In genomic region chr3:87546291-87546721, GRCm38 (mm10) we compare ENCODE assay signal across 12 mouse cellular contexts. TPM values are rescaled to one million over a fixed set of nuclear protein-coding genes. Genes with fewer than 3 reads are reported as not detected.
DNase-seq lines count a peak whose midpoint lies in the region; ATAC-seq lines count a peak whose summit lies in the region.
"Had no signal": no experiment of that assay in that cellular context is flagged by ENCODE, and none has a peak within 500 bp of the region (broad histone marks: within the 10 kb centered on the region; RNA-seq: fewer than 3 reads in every experiment).

No protein-coding gene starts in this region.

- peak; percentile 36 for DNase-seq in layer of hippocampus, adult 11-12 months (ENCODE audit: low spot score)
- DNase-seq in layer of hippocampus, adult 9-10 months (ENCODE audit: low spot score) = no peak
- DNase-seq in Muller cell, postnatal 12 days (ENCODE audit: inconsistent ontology term) = peak; percentile 85
- peak; percentile 30 to 40 for DNase-seq in frontal cortex, postnatal 25 days (ENCODE audit: low spot score in 2 of 2)
- peak; percentile 54 to 83 for DNase-seq in left cerebral cortex, adult 9 months (ENCODE audit: low spot score in 2 of 2)
- DNase-seq in thymus, adult 18-20 months = no peak
- DNase-seq: adrenal gland, postnatal 25 days; gastrocnemius, postnatal 36 days; kidney, adult 8-10 months had no signal

- no peak for ATAC-seq in erythroid progenitor cell, adult 5-6 weeks (replicated peaks; ENCODE audit: low FRiP score, poor library complexity, severe bottlenecking)
- ATAC-seq: forebrain, embryonic 16.5 days; lung, postnatal 0 days had no signal

RNA-seq across cellular contexts. Expression of gene Etv3, which starts 21.1 kb away (rescaled TPM):
- 3.2 and 4.6 TPM in 2 replicates for total RNA-seq in erythroid progenitor cell, adult 5-6 weeks (2015; ENCODE audit: low replicate concordance)
- 1.1 and 4.5 TPM in 2 replicates for total RNA-seq in erythroid progenitor cell, adult 5-6 weeks (2017; ENCODE audit: low replicate concordance)

Comparison
In these comparisons a context has a peak if more than half of its experiments do, and no peak if none do; other contexts are left out.
1. DNase-seq: peak in layer of hippocampus, adult 11-12 months (single experiment), Muller cell, postnatal 12 days (single experiment), frontal cortex, postnatal 25 days (2 of 2) and left cerebral cortex, adult 9 months (2 of 2); none in layer of hippocampus, adult 9-10 months (single experiment) and thymus, adult 18-20 months (0 of 2).